Mouse (Mus musculus) liver, adult 2 months (tissue): ENCODE results near the gene Cxcr3. TPM values are rescaled to one million over a fixed set of nuclear protein-coding genes. Genes with fewer than 3 reads are reported as not detected.

Experiments used
- DNase-seq: peaks from one replicate; pipeline ENCODE4 v3.0.0-alpha.2; 2011; ENCODE audit warnings: low read depth, low spot score; ENCODE audit errors: extremely low read depth
- H3K27ac ChIP-seq: fragments of 200-500 bp; replicated peaks from 2 replicates; pipeline ENCODE4 v1.5.1; 2012; ENCODE audit warnings: low read depth, mild to moderate bottlenecking, control low read depth, inconsistent platforms, low read length; ENCODE audit not compliant: insufficient read depth
- H3K27me3 ChIP-seq: fragments of 200-500 bp; 2 replicates; pipeline ENCODE4 v1.6.1; 2012; ENCODE audit warnings: mild to moderate bottlenecking, moderate library complexity, low read length, inconsistent platforms; ENCODE audit not compliant: control insufficient read depth, insufficient read depth
- H3K36me3 ChIP-seq: fragments of 200-500 bp; 2 replicates; pipeline ENCODE4 v1.6.1; 2012; ENCODE audit warnings: low read length, inconsistent platforms; ENCODE audit not compliant: control insufficient read depth, insufficient read depth
- H3K4me1 ChIP-seq: fragments of 200-500 bp; 2 replicates; pipeline ENCODE4 v1.6.1; 2011; ENCODE audit warnings: low read length; ENCODE audit not compliant: control insufficient read depth, insufficient read depth
- H3K4me3 ChIP-seq: fragments of 200-500 bp; 2 replicates; pipeline ENCODE4 v1.5.1; 2011; ENCODE audit warnings: low read depth, mild to moderate bottlenecking, control low read depth, low read length, moderate library complexity; ENCODE audit not compliant: insufficient read depth
- H3K79me2 ChIP-seq: fragments of 200-500 bp; 2 replicates; pipeline ENCODE4 v1.6.1; 2012; ENCODE audit warnings: inconsistent platforms, mild to moderate bottlenecking, low read length, moderate library complexity; ENCODE audit not compliant: control insufficient read depth, insufficient read depth
- H3K9ac ChIP-seq: fragments of 200-500 bp; 2 replicates; pipeline ENCODE4 v1.6.1; 2012; ENCODE audit warnings: low read depth, mild to moderate bottlenecking, control low read depth, inconsistent platforms, low read length
- CTCF ChIP-seq: fragments of 200-500 bp; IDR thresholded peaks from 2 replicates; pipeline ENCODE4 v1.5.1; 2011; ENCODE audit warnings: low read depth, low read length, control low read depth
- POLR2A ChIP-seq: fragments of 200-500 bp; IDR thresholded peaks from 2 replicates; pipeline ENCODE4 v1.6.1; 2011; ENCODE audit warnings: low read length, control low read depth; ENCODE audit not compliant: insufficient read depth; ENCODE audit errors: extremely low read depth
- WGBS: fragments of 180-500 bp; shearing (Covaris S2); methylation state at CpG from one replicate; pipeline ENCODE4 v1.1.7; 2018; 5-methylcytosine and 5-hydroxymethylcytosine counted together
- polyA plus RNA-seq: library from polyadenylated mRNA; depleted of rRNA; stranded (reverse); fragments of >200 nt; gene quantifications from 2 replicates; pipeline ENCODE4 v1.2.3, GENCODE M21; 2012; rRNA removed
- total RNA-seq: library from RNA; depleted of rRNA; stranded (reverse); fragments of >200 nt; gene quantifications from 2 replicates; pipeline ENCODE4 v1.2.3, GENCODE M21; 2014; rRNA removed

Gene Cxcr3
- total RNA-seq: 0.46 and 0.60 TPM in 2 replicates
- 1.8 and 2.7 TPM in 2 replicates for polyA plus RNA-seq

GRCm38 (mm10) chrX:101733828-101734319 lies at the start of gene Cxcr3:
Gene Cxcr3, minus strand, starts transcription at chrX:101734269.
- H3K27ac ChIP-seq: no peak within 1 kb of the TSS
- peak within 1 kb of the TSS; percentile 8; the same call in 1 of the 2 replicates for H3K9ac ChIP-seq
- no peaks in the 10 kb centered on the region for H3K36me3 ChIP-seq
- no peaks in the 10 kb centered on the region for H3K79me2 ChIP-seq
- TF ChIP-seq CTCF (no peak), POLR2A (no peak)
- 54% methylated on average over 11 of the region's 11 CpGs for WGBS
- no peaks in the 10 kb centered on the region for H3K4me1 ChIP-seq
- H3K27me3 ChIP-seq: no peaks in the 10 kb centered on the region
- peak; percentile 7 for DNase-seq
- H3K4me3 ChIP-seq: peak within 1 kb of the TSS; percentile 45; the same call in 1 of the 2 replicates

GRCm38 (mm10) chrX:101772035-101772434 lies 38.0 kb upstream of the Cxcr3 start:
- no peak overlapping the region for H3K27ac ChIP-seq
- no peaks in the 10 kb centered on the region for H3K27me3 ChIP-seq
- WGBS: 24% methylated on average over 5 of the region's 5 CpGs
- peak; percentile 34 for DNase-seq
- no peak overlapping the region for H3K4me3 ChIP-seq
- H3K9ac ChIP-seq: no peak overlapping the region
- no peaks in the 10 kb centered on the region for H3K4me1 ChIP-seq
- TF ChIP-seq CTCF (peak; percentile 43), POLR2A (no peak)
- H3K79me2 ChIP-seq: no peaks in the 10 kb centered on the region
- H3K36me3 ChIP-seq: no peaks in the 10 kb centered on the region

- Histone ChIP-seq H3K27ac (no peak overlapping the region), H3K4me1 (no peaks in the 10 kb centered on the region), H3K4me3 (no peak overlapping the region), H3K27me3 (no peaks in the 10 kb centered on the region), H3K79me2 (no peaks in the 10 kb centered on the region), H3K9ac (no peak overlapping the region), H3K36me3 (no peaks in the 10 kb centered on the region)
- no peak for DNase-seq
- WGBS: 77% methylated on average over 3 of the region's 3 CpGs
- TF ChIP-seq POLR2A (no peak), CTCF (no peak)
These were observed 36.2 kb upstream of the Cxcr3 start for GRCm38 (mm10) chrX:101770307-101770706.

GRCm38 (mm10) chrX:101769478-101769877 lies 35.4 kb upstream of the Cxcr3 start:
- no peak overlapping the region for H3K27ac ChIP-seq
- H3K27me3 ChIP-seq: no peaks in the 10 kb centered on the region
- no peak for TF ChIP-seq POLR2A
- TF ChIP-seq CTCF: no peak
- DNase-seq: peak; percentile 45
- 19% methylated on average over 2 of the region's 2 CpGs for WGBS
- H3K79me2 ChIP-seq: no peaks in the 10 kb centered on the region
- no peak overlapping the region for H3K9ac ChIP-seq
- H3K4me1 ChIP-seq: no peaks in the 10 kb centered on the region
- H3K4me3 ChIP-seq: no peak overlapping the region
- no peaks in the 10 kb centered on the region for H3K36me3 ChIP-seq

- Histone ChIP-seq H3K27ac (no peak overlapping the region), H3K4me3 (no peak overlapping the region), H3K27me3 (no peaks in the 10 kb centered on the region), H3K4me1 (no peaks in the 10 kb centered on the region), H3K9ac (no peak overlapping the region), H3K36me3 (no peaks in the 10 kb centered on the region), H3K79me2 (no peaks in the 10 kb centered on the region)
- no peak for DNase-seq
- WGBS: 79% methylated on average over 7 of the region's 7 CpGs
- TF ChIP-seq CTCF (no peak), POLR2A (no peak)
These were observed 33.2 kb upstream of the Cxcr3 start for GRCm38 (mm10) chrX:101767280-101767679.

GRCm38 (mm10) chrX:101765111-101765510 lies 31.0 kb upstream of the Cxcr3 start:
- Histone ChIP-seq H3K27ac (no peak overlapping the region), H3K36me3 (no peaks in the 10 kb centered on the region), H3K4me3 (no peak overlapping the region), H3K27me3 (no peaks in the 10 kb centered on the region), H3K9ac (no peak overlapping the region), H3K4me1 (no peaks in the 10 kb centered on the region), H3K79me2 (no peaks in the 10 kb centered on the region)
- no peak for DNase-seq
- 43% methylated on average over 4 of the region's 4 CpGs for WGBS
- TF ChIP-seq CTCF (no peak), POLR2A (no peak)
